Mouse (Mus musculus): ENCODE data around the gene Il1f6.
"Not testable (repeated sequence)": the region's sequence is repeated elsewhere in the genome, so short reads cannot be mapped to it uniquely, and the experiment has no call there.

Il1f6 gene

GRCm38 (mm10) chr2:24215118-24215517, at the start of gene Il1f6:
TSS of gene Il1f6 (plus strand) at chr2:24215418.
- no peak for DNase-seq (ENCODE audit: low read depth)

- not testable (repeated sequence) for DNase-seq (ENCODE audit: low read depth)
Observed at GRCm38 (mm10) chr2:24181683-24182331, 33.4 kb upstream of the Il1f6 start.

DNA sequence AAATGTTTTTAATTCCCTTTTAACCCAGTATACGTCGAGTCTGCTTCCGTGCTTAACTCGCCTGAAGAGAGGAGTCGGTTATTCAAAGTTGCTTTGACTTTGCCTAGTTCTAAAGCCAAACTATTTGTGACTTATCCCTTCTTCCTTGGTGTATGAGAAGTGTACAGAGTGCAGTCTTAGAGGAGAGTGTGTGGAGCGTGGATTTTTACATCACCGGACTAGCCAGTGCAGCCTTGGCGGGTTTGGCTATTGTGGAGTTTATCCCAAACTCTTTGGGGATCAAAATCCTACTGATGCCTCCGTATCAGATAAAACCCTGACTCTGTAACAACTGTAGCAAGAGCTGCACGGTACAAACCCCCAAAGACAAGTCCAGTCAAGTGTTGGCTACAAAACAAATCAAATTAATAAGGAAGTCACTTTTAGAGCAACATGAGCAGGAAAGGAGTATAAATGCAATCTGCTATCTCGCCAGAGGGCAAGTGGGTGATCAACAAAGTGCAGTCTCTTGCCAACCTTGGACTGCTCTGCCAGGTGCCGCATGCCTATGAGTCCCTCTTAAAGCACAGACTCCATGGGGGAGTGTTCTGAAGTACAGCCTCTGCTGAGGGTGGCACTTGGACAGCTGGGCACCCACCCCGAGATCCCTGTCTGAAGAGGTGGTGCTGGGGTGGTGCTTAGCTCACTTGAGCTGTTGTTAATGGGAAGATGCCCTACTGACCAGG, 32.6 kb upstream of the Il1f6 start:
- DNase-seq (ENCODE audit: low read depth) = not testable (repeated sequence)

- not testable (repeated sequence) for DNase-seq (ENCODE audit: low read depth)
Observed at GRCm38 (mm10) chr2:24184092-24184491, 31.1 kb upstream of the Il1f6 start.

- no peak for DNase-seq (ENCODE audit: low read depth)
Observed at GRCm38 (mm10) chr2:24186176-24186575, 29.0 kb upstream of the Il1f6 start, which contains the start of gene Il1f9. TSS of gene Il1f9 (plus strand) at chr2:24186476.

DNA sequence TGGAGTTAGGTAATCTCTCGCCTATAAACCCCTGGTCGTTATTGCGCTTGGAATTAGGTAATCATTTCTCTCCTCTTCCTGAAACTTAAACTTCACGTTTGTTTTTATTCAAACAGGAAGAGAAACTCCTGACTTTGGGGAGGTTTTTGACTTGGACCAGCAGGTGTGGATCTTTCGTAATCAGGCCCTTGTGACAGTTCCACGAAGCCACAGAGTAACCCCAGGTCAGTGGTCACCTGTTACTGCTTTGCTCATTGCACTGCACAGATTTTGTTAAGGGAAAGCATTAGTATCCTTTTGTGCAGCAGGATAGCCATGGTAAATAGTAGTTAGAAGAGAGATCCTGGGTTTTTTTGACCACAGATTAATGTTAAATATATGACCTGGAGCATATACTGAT, 27.6 kb upstream of the Il1f6 start:
- no peak for DNase-seq (ENCODE audit: low read depth)

GRCm38 (mm10) chr2:24188189-24188588, 27.0 kb upstream of the Il1f6 start:
- DNase-seq (ENCODE audit: low read depth) = no peak

DNA sequence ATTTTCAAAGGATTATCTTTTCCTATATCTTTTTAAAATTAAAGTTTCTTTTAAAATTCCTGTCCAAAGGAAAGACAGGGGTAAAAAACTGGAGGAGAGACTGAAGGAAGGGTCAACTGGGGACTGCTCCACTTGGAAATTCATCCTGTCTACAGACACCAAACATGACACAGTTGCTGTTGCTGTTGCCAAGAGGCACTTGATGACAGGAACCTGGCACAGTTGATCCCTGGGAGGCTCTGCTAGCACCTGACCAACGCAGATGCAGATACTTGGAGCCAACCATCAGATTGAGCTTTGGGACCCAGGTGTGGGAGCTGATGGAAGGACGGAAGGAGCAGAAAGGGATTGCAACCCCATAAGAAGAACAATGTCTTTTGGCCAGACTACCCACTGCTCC, 12.0 kb downstream of the Il1f6 start:
- no peak for DNase-seq (ENCODE audit: low read depth)

DNA sequence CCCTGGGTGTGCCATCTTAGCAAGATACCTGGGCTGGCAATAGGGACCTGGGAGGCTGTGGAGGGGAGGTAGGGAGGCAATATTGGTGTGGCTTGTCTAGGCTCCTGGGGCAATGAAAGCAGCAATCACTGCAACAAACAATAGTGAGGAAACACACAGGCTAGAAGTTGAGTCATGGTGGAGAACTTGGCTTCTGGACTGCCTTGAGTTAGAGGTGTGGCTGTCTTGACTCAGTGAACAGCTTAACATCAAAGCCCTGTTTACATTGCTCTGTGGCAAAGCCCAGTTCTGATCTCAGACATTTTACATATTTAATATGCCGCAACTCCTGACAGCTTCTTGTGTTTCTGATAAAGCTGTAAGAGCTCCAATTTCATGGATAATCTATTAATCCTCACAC, 52.3 kb downstream of the Il1f6 start:
- DNase-seq (ENCODE audit: low read depth) = no peak

GRCm38 (mm10) chr2:24273619-24274018, 58.4 kb downstream of the Il1f6 start:
- DNase-seq (ENCODE audit: low read depth) = no peak

GRCm38 (mm10) chr2:24275146-24275545, 59.9 kb downstream of the Il1f6 start:
- no peak for DNase-seq (ENCODE audit: low read depth)

Measured in induced T-regulatory cell, adult 2 months (primary cell).